Mouse (Mus musculus) stomach, embryonic 15.5 days (tissue): Measurements from ENCODE around the gene Dkk1. TPM values are rescaled to one million over a fixed set of nuclear protein-coding genes. Genes with fewer than 3 reads are reported as not detected.

Source experiments
- ATAC-seq: fragments of 200-750 bp; cut with Nextera tagmentation; 2 replicates; pipeline ENCODE4 v1.8.0; 2017; ENCODE audit warnings: low read depth, moderate number of reproducible peaks, moderate TSS enrichment; ENCODE audit not compliant: insufficient read depth, low FRiP score
- H3K27ac ChIP-seq: fragments of 300-500 bp; sonication (generic); 2 replicates; pipeline ENCODE4 v1.5.1; 2015; ENCODE audit warnings: mild to moderate bottlenecking, inconsistent platforms
- H3K27me3 ChIP-seq: fragments of 300-500 bp; sonication (generic); replicated peaks from 2 replicates; pipeline ENCODE4 v1.6.1; 2015; ENCODE audit warnings: inconsistent platforms
- H3K36me3 ChIP-seq: fragments of 300-500 bp; sonication (generic); 2 replicates; pipeline ENCODE4 v1.6.1; 2015; ENCODE audit warnings: inconsistent platforms
- H3K4me1 ChIP-seq: fragments of 300-500 bp; sonication (generic); 2 replicates; pipeline ENCODE4 v1.6.1; 2015; ENCODE audit warnings: inconsistent platforms
- H3K4me2 ChIP-seq: fragments of 300-500 bp; sonication (generic); 2 replicates; pipeline ENCODE4 v1.6.1; 2015; ENCODE audit warnings: mild to moderate bottlenecking, inconsistent platforms
- H3K4me3 ChIP-seq: fragments of 300-500 bp; sonication (generic); replicated peaks from 2 replicates; pipeline ENCODE4 v1.5.1; 2015; ENCODE audit warnings: inconsistent platforms
- H3K9ac ChIP-seq: fragments of 300-500 bp; sonication (generic); 2 replicates; pipeline ENCODE4 v1.6.1; 2015; ENCODE audit warnings: inconsistent platforms
- H3K9me3 ChIP-seq: fragments of 300-500 bp; sonication (generic); 2 replicates; pipeline ENCODE4 v1.6.1; 2016; ENCODE audit warnings: inconsistent platforms
- WGBS: fragments of 180-500 bp; shearing (Covaris S2); methylation state at CpG from one replicate; pipeline ENCODE4 v1.1.7; 2015; 5-methylcytosine and 5-hydroxymethylcytosine counted together
- polyA plus RNA-seq: library from polyadenylated mRNA; unstranded; fragments of >200 nt; fragmentation: Nextera tagmentation; extraction: Ambion mirVana; gene quantifications from 2 replicates; pipeline ENCODE4 v1.2.1, GENCODE M21; 2015

Gene Dkk1
- polyA plus RNA-seq, 1 experiment from 2014 or later = 0.78 TPM

GRCm38 (mm10) chr19:30516771-30517170 is 32.7 kb downstream of the Dkk1 start:
- ATAC-seq = no peak
- no peaks in the 10 kb centered on the region for H3K4me1 ChIP-seq
- H3K9ac ChIP-seq = no peak overlapping the region
- no peak overlapping the region for H3K27ac ChIP-seq
- H3K36me3 ChIP-seq = no peaks in the 10 kb centered on the region
- no peak overlapping the region for H3K4me2 ChIP-seq
- no peaks in the 10 kb centered on the region for H3K9me3 ChIP-seq
- 33% methylated on average over 6 of the region's 6 CpGs for WGBS
- no peaks in the 10 kb centered on the region for H3K27me3 ChIP-seq
- no peak overlapping the region for H3K4me3 ChIP-seq

GRCm38 (mm10) chr19:30510481-30510880 is 39.0 kb downstream of the Dkk1 start:
- no peak for ATAC-seq
- Histone ChIP-seq H3K4me3 (no peak overlapping the region), H3K27me3 (no peaks in the 10 kb centered on the region), H3K9ac (no peak overlapping the region), H3K36me3 (no peaks in the 10 kb centered on the region), H3K27ac (no peak overlapping the region), H3K9me3 (no peaks in the 10 kb centered on the region), H3K4me1 (no peaks in the 10 kb centered on the region), H3K4me2 (no peak overlapping the region)
- WGBS = 59% methylated on average over 4 of the region's 4 CpGs

- H3K27me3 ChIP-seq = no peaks in the 10 kb centered on the region
- no peak overlapping the region for H3K9ac ChIP-seq
- ATAC-seq = no peak
- H3K4me3 ChIP-seq = no peak overlapping the region
- WGBS = 35% methylated on average over 5 of the region's 5 CpGs
- no peak overlapping the region for H3K27ac ChIP-seq
- H3K9me3 ChIP-seq = no peaks in the 10 kb centered on the region
- H3K36me3 ChIP-seq = no peaks in the 10 kb centered on the region
- no peak overlapping the region for H3K4me2 ChIP-seq
- H3K4me1 ChIP-seq = no peaks in the 10 kb centered on the region
These were observed 44.0 kb downstream of the Dkk1 start for GRCm38 (mm10) chr19:30505497-30505896.
